Mouse (Mus musculus) cerebellum, adult (tissue): ENCODE data around the gene Oxld1.

Source experiments
- ATAC-seq: cut with Nextera tagmentation; 2 replicates; pipeline ENCODE4 v1.9.2; 2017; ENCODE audit warnings: mild to moderate bottlenecking, moderate library complexity, mixed read lengths; ENCODE audit not compliant: insufficient number of reproducible peaks, low FRiP score, low TSS enrichment

The Oxld1 gene

DNA sequence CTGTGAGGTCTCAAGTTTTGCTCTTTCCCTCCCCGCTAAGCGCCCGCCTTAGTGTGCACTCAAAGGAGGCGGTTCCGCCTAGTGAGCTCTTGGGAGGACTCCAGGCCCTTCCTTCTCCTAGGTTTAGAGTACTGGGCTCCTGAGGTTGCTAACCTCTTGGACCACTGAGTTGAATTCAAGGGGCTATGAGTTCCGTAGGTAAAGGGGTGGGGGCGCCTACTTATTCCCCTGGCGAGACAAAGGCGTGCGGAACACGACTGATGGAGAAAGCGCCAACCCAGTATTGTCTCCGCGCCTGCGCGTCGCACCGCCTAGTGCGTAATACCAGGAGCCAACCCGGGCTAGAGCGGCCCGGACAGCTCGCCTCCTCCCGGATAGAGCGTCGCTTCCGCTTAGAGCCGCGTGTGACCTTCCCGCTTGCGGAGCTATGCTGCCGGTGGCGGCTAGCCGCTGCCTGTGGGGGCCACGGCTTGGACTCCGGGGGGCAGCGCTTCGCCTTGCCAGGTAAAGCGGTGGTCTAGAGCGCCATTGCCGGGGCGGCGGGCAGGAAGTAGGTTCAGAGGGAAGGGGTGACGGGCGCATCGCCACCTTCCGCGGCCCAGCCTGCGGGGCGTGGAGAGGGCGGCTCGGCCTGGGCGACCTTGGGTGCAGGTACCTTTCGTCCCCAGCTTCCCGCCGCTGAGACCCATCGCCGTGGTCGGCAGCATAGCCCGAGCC is 26.6 kb upstream of the Oxld1 start, which contains the start of gene Mrpl12:
TSS of gene Mrpl12 (plus strand) at position 349 of the 717 bp plus-strand sequence.
- ATAC-seq, result peak; percentile 86

DNA sequence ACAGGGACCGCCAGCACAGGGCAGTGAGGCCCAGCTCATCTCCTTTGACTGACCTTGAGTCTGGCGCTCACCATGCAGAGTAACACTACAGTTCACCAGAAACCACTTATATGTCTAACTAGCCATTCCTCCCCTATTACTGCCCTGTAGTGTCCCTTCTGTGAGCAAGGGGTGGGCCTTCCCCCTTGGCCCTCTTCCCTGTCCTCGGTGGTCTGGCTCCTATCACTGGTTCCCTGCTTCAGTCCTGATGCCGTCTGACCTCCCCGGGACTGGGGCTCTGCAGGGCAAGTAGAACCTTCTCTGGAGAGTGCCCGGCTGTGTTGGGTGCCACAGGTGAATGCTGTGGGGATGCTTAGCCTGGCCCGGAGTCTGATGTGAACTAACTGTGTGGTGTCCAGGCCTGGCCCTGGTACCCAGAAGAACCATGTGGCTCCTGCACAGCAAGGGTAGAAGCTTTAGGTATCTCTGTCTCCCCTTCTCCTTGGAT is 25.6 kb upstream of the Oxld1 start:
- ATAC-seq, result no peak

DNA sequence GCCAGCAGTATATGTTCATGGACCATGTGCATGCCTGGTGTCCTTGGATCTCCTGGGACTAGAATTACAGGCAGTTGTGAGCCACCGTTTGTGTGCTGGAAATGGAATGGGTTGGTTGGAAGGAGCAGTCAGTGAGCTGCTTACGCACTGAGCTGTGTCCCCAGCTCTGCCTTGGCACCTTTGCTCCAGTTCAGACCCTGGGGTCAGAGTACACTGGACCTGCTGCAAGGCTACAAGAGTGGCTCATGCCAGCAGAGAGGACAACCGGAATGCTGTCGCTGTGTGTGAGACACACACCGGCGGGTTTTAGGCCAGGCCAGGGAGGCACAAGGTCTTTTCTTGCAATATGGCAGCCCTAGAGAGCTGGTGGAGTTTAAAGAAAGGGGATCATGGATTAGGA is 14.2 kb upstream of the Oxld1 start:
- ATAC-seq, result no peak

DNA sequence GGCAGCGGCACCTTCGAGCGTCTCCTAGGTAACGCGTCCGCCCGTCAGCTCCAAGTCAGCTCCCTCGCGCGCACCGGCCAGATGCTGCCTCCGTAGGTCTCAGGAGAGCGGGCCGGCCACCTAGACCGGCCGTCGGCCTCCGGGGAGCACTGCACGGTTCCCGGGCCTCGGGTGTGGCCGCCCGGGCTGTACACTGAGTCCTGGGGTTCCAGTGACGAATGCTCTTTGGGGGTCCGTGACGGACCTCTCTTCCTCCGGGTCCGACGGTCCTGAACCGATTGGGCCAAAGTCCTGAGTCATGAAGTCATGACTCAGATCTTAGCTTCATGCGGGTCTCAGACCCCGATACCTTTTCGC is 9.8 kb upstream of the Oxld1 start:
- ATAC-seq, result no peak

DNA sequence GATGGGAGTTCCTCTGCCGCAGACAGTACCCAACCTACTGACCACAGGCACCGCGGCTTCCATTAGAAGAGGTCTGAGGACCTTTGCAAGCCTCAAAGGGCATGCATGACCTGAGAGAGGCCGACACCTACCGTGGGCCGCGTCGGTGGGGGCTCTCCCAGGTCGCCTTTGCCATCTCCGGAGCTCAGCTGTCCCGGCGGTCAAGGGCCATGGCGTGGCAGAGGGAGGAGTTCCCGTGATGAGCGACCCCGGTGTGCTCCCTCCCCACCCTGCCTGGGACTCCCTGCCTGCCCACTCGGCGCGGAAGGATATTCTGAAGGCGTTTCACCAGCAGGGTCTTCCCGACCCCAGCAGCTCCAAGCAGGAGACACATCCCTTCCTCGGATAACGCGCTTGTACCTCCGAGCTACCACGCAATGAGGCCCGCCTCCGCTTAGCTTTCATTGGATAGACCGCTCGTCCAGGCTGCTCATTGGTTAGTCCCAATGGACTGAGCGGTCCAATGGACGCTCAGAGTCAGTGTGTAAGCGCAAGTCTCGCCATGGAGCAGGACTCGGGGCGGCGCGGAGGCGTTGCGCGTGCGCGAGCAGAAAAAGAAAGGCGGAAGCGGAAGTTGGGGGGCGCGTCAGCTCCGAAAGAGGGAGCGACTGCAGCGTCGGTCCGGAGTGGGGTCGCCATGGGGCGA is 9.3 kb upstream of the Oxld1 start, which contains the start of gene Arl16:
TSS of gene Arl16 (minus strand) at position 557 of the 685 bp plus-strand sequence.
- ATAC-seq, result peak; percentile 100

DNA sequence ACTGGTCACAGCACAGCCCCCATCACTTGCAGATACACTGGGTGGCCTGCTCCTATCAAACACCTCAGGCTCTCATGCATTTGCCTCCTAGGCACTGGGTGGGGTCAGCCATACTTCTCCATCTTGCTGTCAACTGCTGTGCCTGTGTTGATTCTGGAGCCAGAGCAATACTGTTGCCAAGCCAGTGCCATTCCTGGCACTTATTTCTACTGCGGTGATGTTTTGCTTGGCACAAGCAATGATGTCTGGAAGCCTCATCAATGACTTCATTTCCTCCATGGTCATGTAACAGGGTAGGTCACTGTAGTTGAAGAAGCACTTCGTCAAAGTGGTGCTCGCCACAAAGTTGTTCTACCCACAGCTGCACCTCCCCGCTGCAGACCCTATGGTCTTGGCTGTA is 7.7 kb upstream of the Oxld1 start:
- no peak for ATAC-seq

DNA sequence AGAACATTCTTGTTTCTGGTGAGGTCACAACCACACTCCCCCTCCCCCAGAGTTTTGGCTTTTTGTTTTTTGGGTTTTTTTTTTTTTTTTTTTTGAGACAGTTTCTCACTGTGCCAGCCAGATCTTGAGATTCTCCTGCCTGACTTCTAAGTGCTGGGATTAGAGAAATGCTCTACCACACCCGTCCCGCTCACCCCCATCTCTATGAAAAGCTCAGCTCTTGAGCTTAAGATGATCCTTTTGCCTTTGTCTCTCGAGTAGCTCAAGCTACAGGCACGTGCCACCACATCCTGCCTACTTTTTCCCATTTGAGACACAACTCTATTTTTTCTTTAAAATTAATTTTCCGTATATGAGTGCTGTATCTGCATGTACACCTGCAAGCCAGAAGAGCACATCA is 6.5 kb upstream of the Oxld1 start:
- ATAC-seq, result no peak

DNA sequence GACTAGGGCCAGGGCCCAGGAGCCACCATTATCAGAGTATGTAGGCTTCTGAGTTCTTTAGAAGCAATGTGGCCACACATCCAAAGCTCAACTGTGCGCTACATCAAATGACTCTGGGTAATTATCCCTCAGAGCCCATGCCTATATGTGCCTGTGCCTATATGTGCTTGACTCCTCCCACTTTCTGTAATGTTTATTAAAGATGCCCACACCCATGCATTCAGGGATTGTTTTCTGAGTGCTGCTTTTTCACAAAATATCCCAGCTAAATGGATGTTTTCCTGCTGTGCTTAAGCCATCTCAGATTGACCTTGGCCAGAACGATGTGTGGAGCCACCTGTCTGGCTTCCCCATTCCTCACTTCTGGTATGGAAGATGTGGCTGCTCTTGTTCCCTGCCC is 5.7 kb upstream of the Oxld1 start:
- no peak for ATAC-seq

DNA sequence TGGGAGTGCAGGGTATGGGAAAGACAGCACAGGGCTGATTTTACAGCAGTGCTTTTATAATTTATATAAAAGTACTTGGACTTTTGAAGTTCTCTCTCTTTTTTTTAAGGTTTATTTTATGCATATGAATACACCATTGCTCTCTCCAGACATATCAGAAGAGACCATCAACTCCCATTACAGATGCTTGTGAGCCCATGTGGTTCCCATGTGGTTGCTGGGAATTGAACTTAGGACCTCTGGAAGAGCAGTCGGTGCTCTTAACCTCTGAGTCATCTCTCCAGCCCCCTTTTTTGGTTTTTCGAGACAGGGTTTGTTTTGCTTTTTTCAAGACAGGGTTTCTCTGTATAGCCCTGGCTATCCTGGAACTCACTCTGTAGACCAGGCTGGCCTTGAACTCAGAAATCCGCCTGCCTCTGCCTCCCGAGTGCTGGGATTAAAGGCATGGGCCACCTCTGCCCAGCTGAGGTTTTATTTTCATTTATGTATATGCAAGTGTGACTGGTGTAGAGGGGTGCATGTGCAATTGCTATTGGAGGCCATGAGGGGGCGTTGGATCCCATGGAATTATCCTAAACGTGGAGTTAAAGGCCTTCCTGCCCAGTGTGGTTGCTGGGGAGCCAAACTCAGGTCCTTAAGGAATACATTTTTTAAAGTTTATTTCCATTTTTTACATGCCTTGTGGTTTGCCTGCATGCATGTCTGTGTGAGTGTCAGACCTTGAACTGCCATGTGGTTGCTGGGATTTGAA is 1.2 kb upstream of the Oxld1 start:
- no peak for ATAC-seq

DNA sequence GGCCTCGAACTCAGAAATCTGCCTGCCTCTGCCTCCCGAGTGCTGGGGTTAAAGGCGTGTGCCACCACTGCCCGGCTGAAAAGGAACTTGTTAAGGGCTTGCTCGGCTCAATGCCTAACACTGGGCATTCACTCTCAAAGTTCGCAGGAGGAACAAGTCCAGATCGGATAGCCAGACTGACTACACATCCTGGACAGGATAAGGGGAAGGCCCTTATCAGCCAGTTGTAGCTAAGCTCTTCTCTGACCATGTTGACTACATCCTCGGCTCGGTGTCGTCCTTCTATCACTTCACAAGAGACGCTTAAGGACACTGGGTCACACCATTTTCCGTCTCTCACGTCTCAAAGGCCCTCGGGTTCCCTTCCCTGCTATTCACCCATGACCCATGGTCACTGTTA is 498 bp downstream of the Oxld1 start:
- no peak for ATAC-seq

DNA sequence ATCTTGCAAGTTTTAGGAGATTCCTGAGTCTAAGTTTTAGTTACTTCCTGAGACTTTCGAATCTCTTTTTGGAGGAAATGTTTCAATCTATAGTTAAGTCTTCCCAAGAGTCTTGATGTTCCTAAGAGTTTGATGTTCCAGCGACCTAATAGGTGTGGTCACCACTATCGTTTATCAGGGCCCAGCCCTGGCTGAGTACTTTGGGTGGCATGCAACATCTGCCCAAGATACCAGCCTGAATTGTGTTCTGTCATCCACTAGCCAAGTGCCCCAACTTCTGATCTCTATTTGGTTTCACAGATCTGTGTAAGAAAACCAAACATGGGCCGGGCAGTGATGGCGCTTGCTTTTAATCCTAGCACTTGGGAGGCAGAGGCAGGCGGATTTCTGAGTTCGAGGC is 2.5 kb downstream of the Oxld1 start:
- ATAC-seq, result no peak

DNA sequence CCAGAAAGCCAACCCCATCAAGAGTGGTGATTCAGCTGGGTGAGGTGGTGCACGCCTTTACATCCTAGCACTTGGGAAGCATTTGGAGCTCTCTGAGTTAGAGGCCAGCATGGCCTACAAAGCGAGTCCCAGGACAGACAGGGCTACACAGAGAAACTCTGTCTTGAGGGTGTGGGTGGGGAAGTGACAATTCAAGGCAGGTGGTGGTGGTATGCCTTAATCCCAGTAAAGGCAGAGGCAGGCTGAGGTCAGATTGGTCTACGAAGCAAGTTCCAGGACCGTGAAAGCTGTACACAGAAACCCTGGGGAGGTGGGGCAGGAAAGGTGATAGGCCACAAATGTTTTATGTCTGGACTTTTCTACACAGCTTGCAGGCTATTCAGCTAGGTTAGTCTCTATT is 2.9 kb downstream of the Oxld1 start:
- no peak for ATAC-seq

DNA sequence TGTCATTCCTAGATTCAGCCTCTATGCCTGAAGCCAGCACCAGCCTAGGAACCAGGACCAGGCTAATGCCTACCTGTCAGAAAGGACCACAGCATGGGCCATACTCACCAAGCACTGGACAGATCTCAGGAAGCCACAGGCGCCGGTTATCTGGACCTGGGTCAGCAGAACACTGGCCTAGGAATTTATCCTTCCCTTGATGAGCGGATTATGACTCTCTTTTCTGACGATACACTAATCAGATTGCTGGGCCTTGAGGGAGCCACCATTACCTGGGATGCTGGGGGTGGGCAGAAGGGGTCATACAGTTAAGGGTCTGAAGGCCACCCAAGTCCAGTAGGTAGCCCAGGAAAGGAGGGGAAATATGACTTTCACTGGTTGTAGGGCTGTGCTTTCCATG is 4.6 kb downstream of the Oxld1 start, which contains the start of gene Pde6g:
TSS of gene Pde6g (minus strand) at position 195 of the 400 bp plus-strand sequence.
- no peak for ATAC-seq

DNA sequence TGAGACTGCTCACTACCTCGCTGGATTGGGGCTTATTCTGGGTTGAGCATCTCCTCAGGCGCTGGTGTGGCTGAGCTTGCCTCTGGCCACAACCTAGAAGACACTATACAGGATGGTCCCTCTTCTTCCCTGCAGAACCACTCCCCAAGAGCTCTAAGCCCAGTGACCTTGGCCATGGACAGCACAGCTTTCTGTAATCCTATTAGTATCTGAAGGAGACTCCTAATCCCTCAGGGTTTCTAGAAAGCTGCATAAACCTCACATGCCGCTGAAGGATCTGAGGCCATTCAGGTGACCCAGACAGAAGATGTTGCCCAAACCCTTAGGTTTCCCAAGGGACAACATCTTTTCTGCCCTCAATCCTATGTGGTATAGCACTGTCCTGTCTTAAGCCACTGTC is 5.6 kb downstream of the Oxld1 start:
- no peak for ATAC-seq

DNA sequence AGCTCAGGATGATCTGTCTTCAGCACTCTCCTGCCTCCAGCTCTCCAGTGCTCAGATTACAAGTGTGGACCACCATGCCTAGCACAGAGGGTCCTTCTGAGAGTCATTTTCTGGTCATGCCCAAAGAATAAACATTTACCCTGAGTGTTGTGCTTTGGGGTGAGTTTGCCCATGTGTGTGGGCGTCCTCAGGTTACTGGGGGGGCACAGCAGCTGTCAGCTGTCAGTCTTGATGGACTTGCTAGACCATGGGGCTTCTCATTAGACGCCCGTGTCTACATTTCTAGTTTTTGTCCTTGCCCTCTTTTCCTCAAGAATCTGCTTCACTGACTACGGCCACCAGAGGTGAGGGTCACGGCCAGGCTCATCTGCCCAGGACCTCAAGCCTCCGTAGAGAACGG is 10.7 kb downstream of the Oxld1 start:
- no peak for ATAC-seq

DNA sequence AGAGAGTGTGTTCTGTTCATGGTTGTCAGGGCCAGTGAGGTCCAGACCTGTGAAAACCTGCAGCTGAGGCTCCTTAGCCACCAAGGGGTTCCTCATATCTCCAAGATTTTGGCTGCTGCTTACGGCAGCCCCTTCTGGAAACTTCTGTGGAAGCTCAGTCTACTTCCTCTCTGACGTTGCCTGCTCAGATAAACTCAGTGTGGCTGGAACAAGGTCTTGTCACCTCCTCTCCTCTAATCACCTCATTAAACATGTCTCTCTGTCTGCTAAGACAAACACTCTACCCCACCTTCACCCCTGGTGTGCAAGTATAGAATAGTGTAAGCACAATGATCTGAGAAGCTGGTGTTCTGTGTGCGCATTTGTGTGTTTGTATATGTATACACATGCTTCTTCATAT is 12.4 kb downstream of the Oxld1 start:
- ATAC-seq, result no peak

DNA sequence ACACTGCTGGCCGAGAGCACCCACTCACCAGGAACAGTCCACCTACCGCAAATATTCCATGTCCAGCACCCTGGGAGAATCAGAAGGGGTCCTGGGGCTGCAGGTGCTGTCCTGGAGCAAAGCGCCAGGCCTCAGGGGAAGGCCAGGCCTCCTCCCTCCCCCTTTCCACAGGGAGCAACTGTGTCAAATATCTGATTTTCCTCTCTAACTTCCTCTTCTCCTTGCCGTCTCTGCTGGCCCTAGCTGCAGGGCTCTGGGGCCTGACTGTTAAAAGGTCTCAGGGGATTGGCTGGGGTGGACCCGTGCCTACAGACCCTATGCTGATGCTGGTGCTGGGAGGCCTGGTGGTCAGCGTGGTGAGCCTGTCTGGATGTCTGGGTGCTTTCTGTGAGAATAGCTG is 13.8 kb downstream of the Oxld1 start:
- no peak for ATAC-seq

DNA sequence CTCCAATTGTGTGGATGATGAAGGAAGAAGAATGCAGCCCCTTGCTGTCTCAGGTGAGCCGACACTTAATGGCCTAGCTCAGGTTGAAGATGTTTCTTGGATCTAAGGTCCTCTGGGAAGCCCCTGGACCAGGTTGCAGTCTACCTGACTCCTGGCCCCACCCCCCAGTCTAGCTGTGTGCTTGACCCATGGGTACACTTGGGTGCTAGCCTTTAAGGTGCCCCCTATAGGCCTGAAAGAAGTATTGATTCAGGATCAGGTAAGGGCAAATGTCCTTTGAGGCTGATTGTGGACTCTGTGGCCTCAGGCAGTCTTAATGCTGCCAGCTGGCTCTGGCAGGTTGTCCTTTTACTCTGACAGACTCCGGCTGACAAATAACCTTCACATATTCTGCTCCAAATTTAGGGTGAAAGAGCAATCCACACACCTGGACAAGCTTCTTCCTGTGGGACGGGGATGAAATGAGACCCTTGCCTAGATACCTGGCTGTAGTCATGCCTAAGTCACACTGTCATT is 15.0 kb downstream of the Oxld1 start:
- no peak for ATAC-seq

DNA sequence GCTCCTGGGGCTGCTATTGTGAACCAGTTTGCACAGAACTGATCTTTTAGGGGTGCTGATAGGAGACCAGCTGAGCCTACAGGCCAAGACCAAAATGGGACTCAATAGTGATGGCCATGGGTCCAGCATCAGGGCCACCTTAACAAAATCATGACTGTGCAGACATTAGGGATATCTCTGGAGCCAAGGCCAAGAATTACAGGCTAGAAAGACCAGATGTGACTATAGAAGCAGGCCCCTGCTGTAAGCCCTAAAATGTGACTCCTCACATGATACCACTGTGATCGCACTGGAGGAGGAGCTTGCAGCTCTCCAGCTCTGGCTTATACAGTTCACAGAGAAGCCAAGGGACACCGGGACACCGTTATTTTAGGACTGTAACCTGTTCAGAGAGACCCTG is 15.5 kb downstream of the Oxld1 start, which contains the start of gene Tspan10:
TSS of gene Tspan10 (plus strand) at position 301 of the 400 bp plus-strand sequence.
- no peak for ATAC-seq

DNA sequence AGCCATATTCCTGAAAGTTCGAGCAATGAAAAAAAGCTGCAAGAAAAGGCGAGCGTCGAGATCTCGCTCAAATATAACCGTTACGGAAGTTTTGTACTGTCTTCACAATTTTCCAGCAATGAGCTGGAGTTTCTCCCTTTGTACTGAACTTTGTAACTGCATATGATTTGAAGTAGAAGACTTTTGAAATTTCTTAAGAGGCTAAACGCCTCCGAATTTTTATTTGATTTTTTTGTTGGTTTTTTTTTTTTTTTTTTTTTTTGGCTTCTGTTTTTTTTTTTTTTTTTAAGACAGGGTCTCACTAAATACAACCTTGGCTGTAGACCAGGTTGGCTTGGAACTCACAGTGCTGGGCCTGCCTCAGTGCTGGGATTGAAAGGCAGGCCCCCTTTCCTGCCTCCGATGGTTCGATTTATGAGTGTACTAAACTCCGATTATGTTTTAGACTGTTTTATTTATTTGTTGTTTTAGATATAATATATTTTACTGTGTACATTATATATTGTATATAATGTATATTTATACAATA is 19.9 kb downstream of the Oxld1 start:
- ATAC-seq, result no peak
